ENCODE assay signal across 14 mouse cellular contexts in genomic region chr17:25418926-25419325, GRCm38 (mm10). TPM values are rescaled to one million over a fixed set of nuclear protein-coding genes. Genes with fewer than 3 reads are reported as not detected.
DNase-seq lines count a peak whose midpoint lies in the region; ATAC-seq and TF ChIP-seq lines count a peak whose summit lies in the region.
"Had no signal": no experiment of that assay in that cellular context is flagged by ENCODE, and none has a peak within 500 bp of the region (broad histone marks: within the 10 kb centered on the region; RNA-seq: fewer than 3 reads in every experiment).

No protein-coding gene starts in this region.

- H3K4me1 ChIP-seq in forebrain, embryonic 10.5 days = peaks cover 83% of the 10 kb centered on the region
- peaks cover 31% of the 10 kb centered on the region for H3K4me1 ChIP-seq in hindbrain, postnatal 0 days (ENCODE audit: insufficient read depth, low read length)
- peaks cover 34% of the 10 kb centered on the region for H3K4me1 ChIP-seq in neural tube, embryonic 14.5 days (ENCODE audit: control insufficient read depth, insufficient read depth, low read length)

- peaks cover 39% of the 10 kb centered on the region for H3K27me3 ChIP-seq in forebrain, embryonic 10.5 days (ENCODE audit: poor library complexity, severe bottlenecking)
- H3K27me3 ChIP-seq in hindbrain, postnatal 0 days (ENCODE audit: insufficient read depth, low read length) = no peaks in the 10 kb centered on the region
- no peaks in the 10 kb centered on the region for H3K27me3 ChIP-seq in neural tube, embryonic 14.5 days (ENCODE audit: control insufficient read depth, insufficient read depth, low read length)
- H3K27me3 ChIP-seq: heart, embryonic 13.5 days; stomach, embryonic 15.5 days had no signal

- no peaks in the 10 kb centered on the region for H3K9me3 ChIP-seq in forebrain, embryonic 10.5 days
- H3K9me3 ChIP-seq in hindbrain, postnatal 0 days (ENCODE audit: low read length) = no peaks in the 10 kb centered on the region
- no peaks in the 10 kb centered on the region for H3K9me3 ChIP-seq in neural tube, embryonic 14.5 days (ENCODE audit: control insufficient read depth, low read length)
- H3K9me3 ChIP-seq: heart, embryonic 13.5 days; stomach, embryonic 15.5 days had no signal

- no peak for TF ChIP-seq CTCF in hindbrain, postnatal 0 days (IDR thresholded peaks at IDR 0.05; ENCODE audit: low read depth)

- H3K4me3 ChIP-seq in forebrain, embryonic 10.5 days = peak overlapping the region; percentile 30; the same call in 1 of the 2 replicates
- no peak overlapping the region for H3K4me3 ChIP-seq in hindbrain, postnatal 0 days (ENCODE audit: low read length)
- no peak overlapping the region for H3K4me3 ChIP-seq in neural tube, embryonic 14.5 days (ENCODE audit: low read depth, low read length)
- H3K4me3 ChIP-seq: heart, embryonic 13.5 days; stomach, embryonic 15.5 days had no signal

- H3K27ac ChIP-seq in forebrain, embryonic 10.5 days = peak overlapping the region; percentile 79
- peak overlapping the region; percentile 41; the same call in 1 of the 2 replicates for H3K27ac ChIP-seq in hindbrain, postnatal 0 days
- no peak overlapping the region for H3K27ac ChIP-seq in neural tube, embryonic 14.5 days (ENCODE audit: low read depth, low read length)
- H3K27ac ChIP-seq: heart, embryonic 13.5 days; stomach, embryonic 15.5 days had no signal

- no peak overlapping the region for H3K4me2 ChIP-seq in hindbrain, postnatal 0 days (ENCODE audit: low read depth, low read length)
- H3K4me2 ChIP-seq in neural tube, embryonic 14.5 days (ENCODE audit: low read depth, low read length) = no peak overlapping the region
- H3K4me2 ChIP-seq: heart, embryonic 13.5 days; stomach, embryonic 15.5 days had no signal

- H3K9ac ChIP-seq in hindbrain, postnatal 0 days (replicated peaks; ENCODE audit: low read length) = no peak overlapping the region
- no peak overlapping the region for H3K9ac ChIP-seq in neural tube, embryonic 14.5 days (replicated peaks; ENCODE audit: low read depth, low read length)
- H3K9ac ChIP-seq: heart, embryonic 13.5 days; stomach, embryonic 15.5 days had no signal

- intact Hi-C loops in left cerebral cortex, postnatal 25 days (cut with DNase I) = no loop called here
- intact Hi-C loops in left cerebral cortex, postnatal 4 days (cut with DNase I) = no loop called here
- intact Hi-C loops in heart, postnatal 14 days (cut with DNase I) = no loop called here

- peak; percentile 40 to 58 for DNase-seq in left cerebral cortex, postnatal 25 days (ENCODE audit: low spot score in 2 of 2)
- no peak for DNase-seq in left cerebral cortex, postnatal 4 days
- peak; percentile 67 for DNase-seq in forebrain, embryonic 10.5 days (ENCODE audit: extremely low spot score, low spot score)
- peak; percentile 63 for DNase-seq in hindbrain, postnatal 0 days (ENCODE audit: low spot score)
- no peak for DNase-seq in cerebellum, postnatal 25 days
- no peak for DNase-seq in heart, postnatal 14 days
- DNase-seq: cerebellum, adult 11 months; kidney, adult 8-10 months had no signal

- H3K36me3 ChIP-seq in forebrain, embryonic 10.5 days (replicated peaks) = no peaks in the 10 kb centered on the region
- H3K36me3 ChIP-seq in hindbrain, postnatal 0 days (ENCODE audit: insufficient read depth, low read length) = no peaks in the 10 kb centered on the region
- no peaks in the 10 kb centered on the region for H3K36me3 ChIP-seq in neural tube, embryonic 14.5 days (ENCODE audit: control insufficient read depth, insufficient read depth, low read length)
- H3K36me3 ChIP-seq: stomach, embryonic 15.5 days had no signal

- 27% methylated on average over 9 of the region's 9 CpGs for WGBS in forebrain, embryonic 10.5 days
- 20% methylated on average over 9 of the region's 9 CpGs for WGBS in hindbrain, postnatal 0 days
- 26% methylated on average over 9 of the region's 9 CpGs for WGBS in neural tube, embryonic 14.5 days

- 0 out of 2 replicates have a peak, but pooled peaks have one; percentile 19 for ATAC-seq in hindbrain, postnatal 0 days
- 0 out of 2 replicates have a peak, but pooled peaks have one; percentile 53 for ATAC-seq in neural tube, embryonic 14.5 days (ENCODE audit: low read depth)
- no peak for ATAC-seq in megakaryocyte progenitor cell, adult 5-6 weeks (replicated peaks; ENCODE audit: poor library complexity)
- ATAC-seq: CD4-positive, CD25-positive, alpha-beta regulatory T cell, adult 4 months had no signal

RNA-seq across cellular contexts. Expression of gene Cacna1h, which starts 14.7 kb away (rescaled TPM):
- total RNA-seq in left cerebral cortex, postnatal 25 days (2021) = 10 to 100 TPM; 39.0 to 39.5 TPM
- total RNA-seq in left cerebral cortex, postnatal 4 days (2021) = 100 to 1,000 TPM in 1 of 2 experiments, 10 to 100 TPM in 1; 96.9 to 103 TPM
- polyA plus RNA-seq in forebrain, embryonic 10.5 days (2016; fragmentation: Nextera tagmentation; extraction: Ambion mirVana) = 1.7 and 2.2 TPM in 2 replicates
- 82.1 and 111 TPM in 2 replicates for total RNA-seq in hindbrain, postnatal 0 days (2014; rRNA removed)
- 4.8 and 5.7 TPM in 2 replicates for polyA plus RNA-seq in hindbrain, postnatal 0 days (2015; fragmentation: Nextera tagmentation; extraction: Ambion mirVana)
- polyA plus RNA-seq in neural tube, embryonic 14.5 days (2014; fragmentation: Nextera tagmentation; extraction: Ambion mirVana) = 12.3 and 12.8 TPM in 2 replicates
- 0.32 TPM in 1 of 2 replicates, not detected in the other for total RNA-seq in megakaryocyte progenitor cell, adult 5-6 weeks (2015)
- not detected in 2 replicates for total RNA-seq in megakaryocyte progenitor cell, adult 5-6 weeks (2017)
- total RNA-seq in heart, postnatal 14 days (2021) = 1 to 10 TPM; 4.9 to 8.1 TPM
- polyA plus RNA-seq: CD4-positive, CD25-positive, alpha-beta regulatory T cell, adult 4 months had no signal

RNA-seq across cellular contexts. Expression of gene Tekt4, which starts 35.5 kb away (rescaled TPM):
- total RNA-seq in left cerebral cortex, postnatal 25 days (2021) = 1 to 10 TPM; 1.9 to 2.9 TPM
- 1 to 10 TPM in 1 of 2 experiments, under 1 TPM in 1; 0.70 to 1.6 TPM for total RNA-seq in left cerebral cortex, postnatal 4 days (2021)
- 0.18 TPM in 1 of 2 replicates, not detected in the other for polyA plus RNA-seq in forebrain, embryonic 10.5 days (2016; fragmentation: Nextera tagmentation; extraction: Ambion mirVana)
- total RNA-seq in hindbrain, postnatal 0 days (2014; rRNA removed) = 5.7 and 7.4 TPM in 2 replicates
- polyA plus RNA-seq in hindbrain, postnatal 0 days (2015; fragmentation: Nextera tagmentation; extraction: Ambion mirVana) = 2.3 and 3.2 TPM in 2 replicates
- polyA plus RNA-seq in neural tube, embryonic 14.5 days (2014; fragmentation: Nextera tagmentation; extraction: Ambion mirVana) = 0.83 and 0.98 TPM in 2 replicates
- not detected in 2 replicates for total RNA-seq in megakaryocyte progenitor cell, adult 5-6 weeks (2015)
- total RNA-seq in megakaryocyte progenitor cell, adult 5-6 weeks (2017) = not detected in 2 replicates
- total RNA-seq in heart, postnatal 14 days (2021) = under 1 TPM in 1 of 2 experiments, not detected in 1; 0.50 TPM
- polyA plus RNA-seq: CD4-positive, CD25-positive, alpha-beta regulatory T cell, adult 4 months had no signal

RNA-seq across cellular contexts. Expression of gene Tpsg1, which starts 49.9 kb away (rescaled TPM):
- total RNA-seq in left cerebral cortex, postnatal 25 days (2021) = not detected
- not detected for total RNA-seq in left cerebral cortex, postnatal 4 days (2021)
- polyA plus RNA-seq in forebrain, embryonic 10.5 days (2016; fragmentation: Nextera tagmentation; extraction: Ambion mirVana) = not detected in 2 replicates
- 0.21 TPM in 1 of 2 replicates, not detected in the other for total RNA-seq in hindbrain, postnatal 0 days (2014; rRNA removed)
- 0.65 and 1.5 TPM in 2 replicates for polyA plus RNA-seq in hindbrain, postnatal 0 days (2015; fragmentation: Nextera tagmentation; extraction: Ambion mirVana)
- 1.1 and 1.6 TPM in 2 replicates for polyA plus RNA-seq in neural tube, embryonic 14.5 days (2014; fragmentation: Nextera tagmentation; extraction: Ambion mirVana)
- not detected in 2 replicates for total RNA-seq in megakaryocyte progenitor cell, adult 5-6 weeks (2015)
- not detected in 2 replicates for total RNA-seq in megakaryocyte progenitor cell, adult 5-6 weeks (2017)
- total RNA-seq in heart, postnatal 14 days (2021) = not detected
- total RNA-seq: left cerebral cortex, postnatal 14 days had no signal
- polyA plus RNA-seq: CD4-positive, CD25-positive, alpha-beta regulatory T cell, adult 4 months had no signal

RNA-seq across cellular contexts. Expression of gene Tpsb2, which starts 52.8 kb away (rescaled TPM):
- total RNA-seq in left cerebral cortex, postnatal 25 days (2021) = not detected
- total RNA-seq in left cerebral cortex, postnatal 4 days (2021) = 10 to 100 TPM in 1 of 2 experiments, 1 to 10 TPM in 1; 8.1 to 16.4 TPM
- not detected in 2 replicates for polyA plus RNA-seq in forebrain, embryonic 10.5 days (2016; fragmentation: Nextera tagmentation; extraction: Ambion mirVana)
- total RNA-seq in hindbrain, postnatal 0 days (2014; rRNA removed) = 0.21 TPM in 1 of 2 replicates, not detected in the other
- polyA plus RNA-seq in hindbrain, postnatal 0 days (2015; fragmentation: Nextera tagmentation; extraction: Ambion mirVana) = 0.72 and 1.8 TPM in 2 replicates
- not detected in 2 replicates for polyA plus RNA-seq in neural tube, embryonic 14.5 days (2014; fragmentation: Nextera tagmentation; extraction: Ambion mirVana)
- total RNA-seq in megakaryocyte progenitor cell, adult 5-6 weeks (2015) = not detected in 2 replicates
- not detected in 2 replicates for total RNA-seq in megakaryocyte progenitor cell, adult 5-6 weeks (2017)
- total RNA-seq in heart, postnatal 14 days (2021) = 1 to 10 TPM; 5.2 to 5.7 TPM
- polyA plus RNA-seq: CD4-positive, CD25-positive, alpha-beta regulatory T cell, adult 4 months; heart, embryonic 13.5 days had no signal

Comparison
In these comparisons a context has a peak if more than half of its experiments do, and no peak if none do; other contexts are left out.
1. DNase-seq: peak in left cerebral cortex, postnatal 25 days (2 of 2), forebrain, embryonic 10.5 days (single experiment) and hindbrain, postnatal 0 days (single experiment); none in left cerebral cortex, postnatal 4 days (single experiment), cerebellum, postnatal 25 days (0 of 2) and heart, postnatal 14 days (0 of 2).
2. RNA of gene Cacna1h, which starts 14.7 kb away (total RNA-seq): 82.1 to 111 TPM in hindbrain, postnatal 0 days, 96.9 to 103 TPM in left cerebral cortex, postnatal 4 days, 39.0 to 39.5 TPM in left cerebral cortex, postnatal 25 days and 4.9 to 8.1 TPM in heart, postnatal 14 days; 0.32 TPM in megakaryocyte progenitor cell, adult 5-6 weeks; every median in the first group is over 4 times any median in the second.